Mouse (Mus musculus) kidney, postnatal 4 days (tissue): ENCODE results near the gene Gm37240.
"Not testable (repeated sequence)": the region's sequence is repeated elsewhere in the genome, so short reads cannot be mapped to it uniquely, and the experiment has no call there.

Source experiments
- DNase-seq, 2 experiments: peaks; one replicate each; pipeline ENCODE4 v3.0.0; 2021; ENCODE audit warnings: mixed read lengths in 2 of 2

The Gm37240 gene

GRCm38 (mm10) chr3:84686799-84687487, 1200.4 kb downstream of the Gm37240 start:
- no peak for DNase-seq

GRCm38 (mm10) chr3:84686294-84686672, 1201.0 kb downstream of the Gm37240 start:
- DNase-seq = no peak

- DNase-seq = no peak
Observed at GRCm38 (mm10) chr3:84685662-84686293, 1201.5 kb downstream of the Gm37240 start.

- DNase-seq = no peak
Observed at GRCm38 (mm10) chr3:84683788-84684187, 1203.5 kb downstream of the Gm37240 start.

GRCm38 (mm10) chr3:84681699-84682098, 1205.6 kb downstream of the Gm37240 start:
- no peak for DNase-seq

- no peak for DNase-seq
Observed at GRCm38 (mm10) chr3:84680062-84680461, 1207.3 kb downstream of the Gm37240 start.

- DNase-seq = no peak
Observed at GRCm38 (mm10) chr3:84679542-84679941, 1207.8 kb downstream of the Gm37240 start.

GRCm38 (mm10) chr3:84678891-84679290, 1208.4 kb downstream of the Gm37240 start:
- no peak for DNase-seq

GRCm38 (mm10) chr3:84675710-84676109, 1211.6 kb downstream of the Gm37240 start:
- no peak for DNase-seq

GRCm38 (mm10) chr3:84673552-84673951, 1213.8 kb downstream of the Gm37240 start:
- no peak for DNase-seq

- no peak for DNase-seq
Observed at GRCm38 (mm10) chr3:84672136-84672535, 1215.2 kb downstream of the Gm37240 start.

- no peak for DNase-seq
Observed at GRCm38 (mm10) chr3:84668957-84669356, 1218.4 kb downstream of the Gm37240 start.

- peak; percentile 25 to 38 for DNase-seq
Observed at GRCm38 (mm10) chr3:84665255-84666073, 1221.9 kb downstream of the Gm37240 start.

GRCm38 (mm10) chr3:84664686-84665085, 1222.6 kb downstream of the Gm37240 start:
- no peak for DNase-seq

- DNase-seq = no peak
Observed at GRCm38 (mm10) chr3:84663858-84664257, 1223.5 kb downstream of the Gm37240 start.

GRCm38 (mm10) chr3:84663079-84663478, 1224.2 kb downstream of the Gm37240 start:
- DNase-seq = peak in 1 of 2 experiments; percentile 21

GRCm38 (mm10) chr3:84660380-84660779, 1226.9 kb downstream of the Gm37240 start:
- DNase-seq = no peak

GRCm38 (mm10) chr3:84658872-84659271, 1228.4 kb downstream of the Gm37240 start:
- DNase-seq = no peak

GRCm38 (mm10) chr3:84658017-84658416, 1229.3 kb downstream of the Gm37240 start:
- no peak for DNase-seq

- no peak for DNase-seq
Observed at GRCm38 (mm10) chr3:84657240-84657639, 1230.1 kb downstream of the Gm37240 start.

GRCm38 (mm10) chr3:84655785-84656150, 1231.5 kb downstream of the Gm37240 start:
- not testable (repeated sequence) for DNase-seq

- no peak for DNase-seq
Observed at GRCm38 (mm10) chr3:84654900-84655784, 1232.2 kb downstream of the Gm37240 start.
